Mouse (Mus musculus) brain, embryonic 14.5 days (tissue): ENCODE results near the gene Ufc1.

Source experiments
- CTCF ChIP-seq: fragments of 200-500 bp; IDR thresholded peaks from 2 replicates; pipeline ENCODE4 v1.5.1; 2012; ENCODE audit warnings: inconsistent platforms, mild to moderate bottlenecking, moderate library complexity, borderline replicate concordance; ENCODE audit not compliant: insufficient read depth, insufficient read length; ENCODE audit errors: extremely low read depth
- POLR2A ChIP-seq: fragments of 200-500 bp; IDR thresholded peaks from 2 replicates; pipeline ENCODE4 v1.6.1; 2012; ENCODE audit warnings: mild to moderate bottlenecking, inconsistent platforms, borderline replicate concordance; ENCODE audit not compliant: poor library complexity, insufficient read depth, insufficient read length, severe bottlenecking; ENCODE audit errors: extremely low read depth

DNA sequence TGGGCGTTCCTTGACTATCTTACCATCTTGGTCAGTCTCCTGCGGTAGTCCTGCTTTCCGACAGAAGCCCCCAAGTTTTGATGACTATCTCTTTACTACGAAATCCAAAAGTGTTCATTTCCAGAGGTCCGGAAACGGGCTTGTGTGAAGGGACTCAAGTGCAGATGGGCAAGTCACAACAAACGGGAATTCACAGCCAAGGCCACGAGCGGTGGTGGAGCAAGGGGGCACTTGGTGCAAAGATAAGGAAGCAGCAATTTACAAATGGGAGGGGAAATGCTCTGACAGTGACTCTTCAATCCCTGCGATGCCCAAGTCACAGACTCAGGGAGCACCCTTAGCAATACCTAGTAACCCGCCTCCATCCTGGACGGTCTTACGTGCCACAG lies 47.4 kb downstream of the Ufc1 start:
- TF ChIP-seq CTCF (no peak), POLR2A (no peak)
